Mouse (Mus musculus) forebrain, embryonic 13.5 days (tissue): Measurements from ENCODE around the gene Fgfrl1. TPM values are rescaled to one million over a fixed set of nuclear protein-coding genes. Genes with fewer than 3 reads are reported as not detected.

Source experiments
- ATAC-seq: fragments of 200-750 bp; cut with Nextera tagmentation; 2 replicates; pipeline ENCODE4 v1.8.0; 2017
- H3K27ac ChIP-seq: fragments of 300-500 bp; sonication (generic); 2 replicates; pipeline ENCODE4 v1.5.1; 2015; ENCODE audit warnings: inconsistent platforms, mild to moderate bottlenecking, moderate library complexity
- H3K27me3 ChIP-seq: fragments of 300-500 bp; sonication (generic); 2 replicates; pipeline ENCODE4 v1.6.1; 2015; ENCODE audit warnings: mild to moderate bottlenecking, inconsistent platforms
- H3K36me3 ChIP-seq: fragments of 300-500 bp; sonication (generic); 2 replicates; pipeline ENCODE4 v1.6.1; 2015; ENCODE audit warnings: mild to moderate bottlenecking, inconsistent platforms; ENCODE audit not compliant: poor library complexity, severe bottlenecking
- H3K4me1 ChIP-seq: fragments of 300-500 bp; sonication (generic); 2 replicates; pipeline ENCODE4 v1.6.1; 2015; ENCODE audit warnings: inconsistent platforms
- H3K4me2 ChIP-seq: fragments of 300-500 bp; sonication (generic); 2 replicates; pipeline ENCODE4 v1.6.1; 2015; ENCODE audit warnings: inconsistent platforms, mild to moderate bottlenecking, moderate library complexity
- H3K4me3 ChIP-seq: fragments of 300-500 bp; sonication (generic); 2 replicates; pipeline ENCODE4 v1.5.1; 2015; ENCODE audit warnings: mild to moderate bottlenecking, inconsistent platforms
- H3K9ac ChIP-seq: fragments of 300-500 bp; sonication (generic); 2 replicates; pipeline ENCODE4 v1.6.1; 2015; ENCODE audit warnings: mild to moderate bottlenecking, inconsistent platforms
- H3K9me3 ChIP-seq: fragments of 300-500 bp; sonication (generic); replicated peaks from 2 replicates; pipeline ENCODE4 v1.6.1; 2016; ENCODE audit warnings: inconsistent platforms
- WGBS: fragments of 180-500 bp; shearing (Covaris S2); methylation state at CpG from one replicate; pipeline ENCODE4 v1.1.7; 2015; 5-methylcytosine and 5-hydroxymethylcytosine counted together
- polyA plus RNA-seq: library from polyadenylated mRNA; unstranded; fragments of >200 nt; fragmentation: Nextera tagmentation; extraction: Ambion mirVana; gene quantifications from 2 replicates; pipeline ENCODE4 v1.2.1, GENCODE M21; 2015

Gene Fgfrl1
- polyA plus RNA-seq, 1 experiment from 2014 or later: 5.6 TPM

GRCm38 (mm10) chr5:108689091-108689490 lies 3.1 kb upstream of the Fgfrl1 start:
- H3K27me3 ChIP-seq: peaks cover 11% of the 10 kb centered on the region; the same call in 1 of the 2 replicates
- no peak overlapping the region for H3K4me3 ChIP-seq
- H3K27ac ChIP-seq: no peak overlapping the region
- H3K9ac ChIP-seq: no peak overlapping the region
- 66% methylated on average over 5 of the region's 5 CpGs for WGBS
- H3K9me3 ChIP-seq: no peaks in the 10 kb centered on the region
- H3K4me1 ChIP-seq: peaks cover 12% of the 10 kb centered on the region; the same call in 1 of the 2 replicates
- no peak overlapping the region for H3K4me2 ChIP-seq
- no peaks in the 10 kb centered on the region for H3K36me3 ChIP-seq
- no peak for ATAC-seq

DNA sequence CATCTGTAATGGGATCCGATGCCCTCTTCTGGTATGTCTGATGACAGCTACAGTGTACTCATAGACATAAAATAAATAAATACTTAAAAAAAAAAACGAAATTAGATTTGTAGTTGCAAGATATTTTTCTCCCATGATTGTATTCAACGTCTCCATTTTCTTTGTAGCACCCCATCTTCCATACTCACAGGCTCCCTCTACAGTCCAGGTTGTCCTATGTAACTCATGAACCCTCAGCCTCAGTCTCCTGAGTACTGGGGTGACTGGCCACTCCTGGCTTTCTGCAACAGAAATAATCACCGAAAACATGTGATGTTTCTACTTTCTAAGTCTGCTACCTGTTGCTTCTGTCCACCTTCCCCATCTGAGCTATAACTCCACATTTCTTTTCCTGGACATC lies 1.0 kb upstream of the Fgfrl1 start:
- Histone ChIP-seq H3K4me2 (no peak overlapping the region), H3K27ac (no peak overlapping the region), H3K36me3 (no peaks in the 10 kb centered on the region), H3K27me3 (peaks cover 11% of the 10 kb centered on the region; the same call in 1 of the 2 replicates), H3K9ac (no peak overlapping the region), H3K9me3 (no peaks in the 10 kb centered on the region), H3K4me3 (no peak overlapping the region), H3K4me1 (peaks cover 26% of the 10 kb centered on the region)
- WGBS: 75% methylated on average over 4 of the region's 4 CpGs
- no peak for ATAC-seq

DNA sequence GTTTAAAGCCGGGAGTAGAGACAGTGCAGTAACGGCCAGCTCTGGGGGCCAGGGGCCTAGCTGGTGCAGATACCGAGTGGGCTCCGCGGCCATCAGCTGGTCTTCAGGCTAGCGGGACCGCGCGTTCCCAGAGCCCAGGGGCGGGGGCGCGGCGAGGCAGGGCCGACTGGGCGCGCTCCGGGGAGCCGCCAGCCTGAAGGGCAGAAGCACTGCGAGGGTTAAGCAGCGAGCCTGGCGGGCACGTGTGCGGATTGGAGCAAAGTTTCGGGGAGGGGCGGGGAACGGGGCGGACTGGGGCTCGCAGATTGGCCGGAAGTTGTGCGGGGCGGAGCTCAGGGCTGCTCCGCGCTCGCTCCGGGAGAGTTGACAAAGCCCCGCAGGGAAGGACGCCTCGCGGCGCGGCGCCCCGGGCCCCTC lies 1.7 kb downstream of the Fgfrl1 start:
- WGBS: 2% methylated on average over 19 of the region's 43 CpGs
- Histone ChIP-seq H3K9ac (peak overlapping the region; percentile 76), H3K4me2 (peak overlapping the region; percentile 89), H3K27me3 (peaks cover 11% of the 10 kb centered on the region; the same call in 1 of the 2 replicates), H3K36me3 (no peaks in the 10 kb centered on the region), H3K9me3 (no peaks in the 10 kb centered on the region), H3K4me3 (peak overlapping the region; percentile 81), H3K27ac (no peak overlapping the region), H3K4me1 (peaks cover 46% of the 10 kb centered on the region)
- ATAC-seq: peak; percentile 96

- ATAC-seq: peak; percentile 64
- H3K4me2 ChIP-seq: peak overlapping the region; percentile 89
- peaks cover 46% of the 10 kb centered on the region for H3K4me1 ChIP-seq
- no peaks in the 10 kb centered on the region for H3K36me3 ChIP-seq
- no peaks in the 10 kb centered on the region for H3K9me3 ChIP-seq
- H3K4me3 ChIP-seq: peak overlapping the region; percentile 81
- WGBS: under 1% methylated on average over 86 of the region's 99 CpGs
- no peak overlapping the region for H3K27ac ChIP-seq
- peaks cover 11% of the 10 kb centered on the region; the same call in 1 of the 2 replicates for H3K27me3 ChIP-seq
- peak overlapping the region; percentile 76 for H3K9ac ChIP-seq
These were observed 2.4 kb downstream of the Fgfrl1 start for GRCm38 (mm10) chr5:108694352-108695261.

GRCm38 (mm10) chr5:108695861-108696260 lies 3.7 kb downstream of the Fgfrl1 start:
- Histone ChIP-seq H3K4me2 (peak overlapping the region; percentile 89), H3K4me3 (no peak overlapping the region), H3K36me3 (no peaks in the 10 kb centered on the region), H3K9ac (no peak overlapping the region), H3K4me1 (peaks cover 54% of the 10 kb centered on the region), H3K9me3 (no peaks in the 10 kb centered on the region), H3K27ac (no peak overlapping the region), H3K27me3 (peaks cover 11% of the 10 kb centered on the region; the same call in 1 of the 2 replicates)
- ATAC-seq: no peak
- 94% methylated on average over 11 of the region's 12 CpGs for WGBS

GRCm38 (mm10) chr5:108696542-108696941 lies 4.4 kb downstream of the Fgfrl1 start:
- Histone ChIP-seq H3K4me3 (no peak overlapping the region), H3K9ac (peak overlapping the region; percentile 48; the same call in 1 of the 2 replicates), H3K27me3 (peaks cover 11% of the 10 kb centered on the region; the same call in 1 of the 2 replicates), H3K4me2 (peak overlapping the region; percentile 23; the same call in 1 of the 2 replicates), H3K4me1 (peaks cover 54% of the 10 kb centered on the region), H3K36me3 (no peaks in the 10 kb centered on the region), H3K9me3 (no peaks in the 10 kb centered on the region), H3K27ac (no peak overlapping the region)
- WGBS: 79% methylated on average over 3 of the region's 3 CpGs
- no peak for ATAC-seq

- H3K4me2 ChIP-seq: peak overlapping the region; percentile 23
- peak overlapping the region; percentile 40; the same call in 1 of the 2 replicates for H3K27ac ChIP-seq
- H3K27me3 ChIP-seq: peaks cover 11% of the 10 kb centered on the region; the same call in 1 of the 2 replicates
- peaks cover 50% of the 10 kb centered on the region for H3K4me1 ChIP-seq
- H3K9me3 ChIP-seq: no peaks in the 10 kb centered on the region
- no peak for ATAC-seq
- WGBS: 2% methylated on average over 4 of the region's 4 CpGs
- H3K9ac ChIP-seq: peak overlapping the region; percentile 48; the same call in 1 of the 2 replicates
- no peak overlapping the region for H3K4me3 ChIP-seq
- no peaks in the 10 kb centered on the region for H3K36me3 ChIP-seq
These were observed 5.2 kb downstream of the Fgfrl1 start for GRCm38 (mm10) chr5:108697341-108697753.

- H3K27me3 ChIP-seq: no peaks in the 10 kb centered on the region
- no peak for ATAC-seq
- H3K9me3 ChIP-seq: no peaks in the 10 kb centered on the region
- 83% methylated on average over 3 of the region's 3 CpGs for WGBS
- no peak overlapping the region for H3K4me2 ChIP-seq
- no peak overlapping the region for H3K9ac ChIP-seq
- no peak overlapping the region for H3K4me3 ChIP-seq
- H3K36me3 ChIP-seq: peaks cover 16% of the 10 kb centered on the region
- H3K4me1 ChIP-seq: peaks cover 35% of the 10 kb centered on the region
- no peak overlapping the region for H3K27ac ChIP-seq
These were observed 8.2 kb downstream of the Fgfrl1 start for GRCm38 (mm10) chr5:108700346-108700745.

DNA sequence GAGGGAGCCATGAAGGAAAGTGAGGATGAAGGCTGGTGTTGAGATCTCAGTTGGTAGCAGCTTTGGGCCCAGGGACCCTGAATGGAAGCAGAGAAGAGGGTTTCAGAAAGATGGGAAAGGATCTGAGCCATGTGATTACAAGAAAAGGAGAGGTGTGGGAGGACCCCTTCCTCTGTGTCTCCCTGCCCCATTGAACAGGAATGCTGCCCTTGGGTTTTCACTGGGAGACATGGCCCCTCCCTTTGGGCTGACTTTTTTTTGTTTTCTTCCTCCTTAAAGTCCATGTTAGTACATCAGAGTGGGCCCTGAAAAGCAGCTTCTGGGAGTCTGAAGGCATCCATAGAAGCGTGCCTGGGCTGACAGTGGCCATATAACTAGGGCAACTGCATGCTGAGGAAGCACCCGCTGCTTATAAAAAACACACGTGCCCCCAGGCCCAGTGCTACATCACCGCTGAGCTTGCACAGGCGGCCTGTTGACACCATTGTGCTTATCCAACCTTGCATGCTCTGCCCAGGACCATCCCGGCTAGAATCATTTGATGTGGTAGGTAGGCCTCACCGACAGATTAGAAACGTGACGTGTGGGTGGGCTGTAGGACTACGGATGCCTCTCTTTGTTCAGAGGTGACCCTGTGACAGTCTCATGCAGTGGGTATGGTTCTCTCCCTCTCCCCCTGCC lies 9.3 kb downstream of the Fgfrl1 start:
- H3K9ac ChIP-seq: no peak overlapping the region
- no peak overlapping the region for H3K27ac ChIP-seq
- 74% methylated on average over 10 of the region's 10 CpGs for WGBS

GRCm38 (mm10) chr5:108703754-108704626 lies 11.8 kb downstream of the Fgfrl1 start:
- H3K27me3 ChIP-seq: no peaks in the 10 kb centered on the region
- H3K9ac ChIP-seq: no peak overlapping the region
- no peaks in the 10 kb centered on the region for H3K9me3 ChIP-seq
- no peak overlapping the region for H3K27ac ChIP-seq
- H3K4me1 ChIP-seq: 0 out of 2 replicates have a peak, but pooled peaks cover 8% of the 10 kb centered on the region
- ATAC-seq: no peak
- H3K4me3 ChIP-seq: no peak overlapping the region
- no peak overlapping the region for H3K4me2 ChIP-seq
- peaks cover 41% of the 10 kb centered on the region for H3K36me3 ChIP-seq
- WGBS: 88% methylated on average over 12 of the region's 12 CpGs

More for the DNA sequence above, 9.3 kb downstream of the Fgfrl1 start:
- Histone ChIP-seq H3K9me3 (no peaks in the 10 kb centered on the region), H3K4me2 (no peak overlapping the region), H3K4me3 (no peak overlapping the region), H3K27me3 (no peaks in the 10 kb centered on the region), H3K36me3 (peaks cover 28% of the 10 kb centered on the region), H3K4me1 (peaks cover 24% of the 10 kb centered on the region)
- no peak for ATAC-seq

DNA sequence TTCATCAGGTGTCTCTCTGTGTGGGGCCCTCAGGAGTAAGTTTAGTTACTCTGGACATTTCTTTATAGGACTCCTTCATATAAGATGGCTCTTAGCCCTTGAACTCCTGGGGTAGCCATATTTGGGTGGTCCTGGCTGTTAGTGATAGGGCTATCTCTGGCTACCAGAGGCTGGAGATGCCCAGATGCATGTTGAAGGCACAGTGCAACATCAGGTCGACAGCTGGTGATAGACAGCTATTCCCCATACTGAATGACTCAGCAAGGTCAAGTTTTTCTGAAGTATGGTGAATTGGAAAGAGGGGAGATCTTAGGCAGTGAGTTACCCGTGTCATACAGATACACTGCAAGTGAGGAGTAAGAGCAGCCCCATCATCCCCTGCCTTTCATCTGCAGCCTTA lies 15.6 kb downstream of the Fgfrl1 start:
- Histone ChIP-seq H3K9ac (no peak overlapping the region), H3K27me3 (no peaks in the 10 kb centered on the region), H3K4me3 (no peak overlapping the region), H3K36me3 (peaks cover 41% of the 10 kb centered on the region), H3K4me2 (no peak overlapping the region), H3K4me1 (no peaks in the 10 kb centered on the region), H3K9me3 (no peaks in the 10 kb centered on the region), H3K27ac (no peak overlapping the region)
- WGBS: 94% methylated on average over 2 of the region's 2 CpGs
- no peak for ATAC-seq
